Mouse (Mus musculus): ENCODE measurements around the gene Dpf2. TPM values are rescaled to one million over a fixed set of nuclear protein-coding genes. Genes with fewer than 3 reads are reported as not detected.

Dpf2 gene
- polyA plus RNA-seq, 1 experiment: 103 TPM

DNA sequence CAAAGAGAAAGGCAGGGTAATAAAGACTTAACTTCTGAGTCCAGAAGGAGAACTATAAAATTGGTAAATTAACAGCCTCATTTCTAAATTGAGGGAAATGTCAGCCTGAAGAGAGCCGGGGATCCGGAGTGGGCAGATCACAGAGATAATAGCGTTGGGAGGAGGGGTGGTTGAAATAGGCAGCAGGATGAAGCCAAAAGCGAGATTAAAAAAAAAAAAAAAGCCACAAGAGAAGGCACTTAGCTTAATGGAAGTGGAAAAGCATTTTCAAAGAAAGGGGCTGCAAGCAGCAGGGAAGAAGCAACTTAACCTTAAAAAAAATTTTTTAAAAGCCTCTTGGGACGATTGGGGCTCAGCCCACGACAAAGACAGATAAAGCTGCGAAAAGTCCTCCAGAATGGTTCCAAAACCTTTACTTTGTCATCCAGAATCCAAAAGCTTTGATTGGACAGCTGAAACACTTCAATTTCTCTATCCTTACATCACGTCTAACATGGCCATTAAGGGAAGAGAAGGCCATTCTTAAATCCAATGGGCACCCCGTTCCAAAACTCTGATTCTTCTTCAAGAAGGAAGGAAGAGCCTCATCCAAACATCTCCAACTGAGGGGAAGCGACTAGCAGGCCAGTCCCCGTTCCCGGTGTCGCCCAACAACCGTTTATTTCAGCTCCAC lies 1.2 kb downstream of the Dpf2 start:
- peaks cover 12% of the 10 kb centered on the region for H3K4me1 ChIP-seq (ENCODE audit: control insufficient read depth, insufficient read depth, low read length)
- TF ChIP-seq CTCF (IDR thresholded peaks at IDR 0.05; ENCODE audit: insufficient read depth, low read length) (no peak), POLR2A (IDR thresholded peaks at IDR 0.05; ENCODE audit: borderline replicate concordance, extremely low read depth, low read depth, low read length) (peak; percentile 42; the same call in 1 of the 2 replicates)
- WGBS: under 1% methylated on average over 14 of the region's 14 CpGs
- DNase-seq: no peak
- peak overlapping the region; percentile 91 for H3K4me3 ChIP-seq (replicated peaks; ENCODE audit: extremely low read depth, low read depth, low read length)

DNA sequence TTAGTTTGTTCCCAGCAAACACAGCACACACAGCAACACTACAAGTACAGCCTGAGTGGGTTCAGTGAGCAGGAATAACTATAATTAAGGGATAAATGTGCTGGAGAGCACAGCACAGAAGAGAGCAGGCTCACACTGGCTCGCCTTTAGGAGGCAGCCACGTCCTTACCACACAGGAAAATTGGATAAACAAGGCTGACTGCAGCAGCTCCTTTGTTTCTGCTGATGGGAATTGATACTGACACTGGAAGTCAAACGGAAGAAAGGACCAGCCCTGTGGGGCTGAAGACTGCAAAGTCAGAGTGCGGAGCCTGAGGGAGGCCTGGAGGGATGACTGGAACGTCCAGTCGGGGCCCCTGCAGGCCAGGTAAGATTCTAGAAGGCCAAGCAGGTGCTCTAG lies 2.6 kb downstream of the Dpf2 start:
- no peak for TF ChIP-seq POLR2A (IDR thresholded peaks at IDR 0.05; ENCODE audit: borderline replicate concordance, extremely low read depth, low read depth, low read length)
- TF ChIP-seq CTCF (IDR thresholded peaks at IDR 0.05; ENCODE audit: insufficient read depth, low read length): peak; percentile 37; the same call in 1 of the 2 replicates
- Histone ChIP-seq H3K4me1 (ENCODE audit: control insufficient read depth, insufficient read depth, low read length) (peaks cover 12% of the 10 kb centered on the region), H3K4me3 (replicated peaks; ENCODE audit: extremely low read depth, low read depth, low read length) (peak overlapping the region; percentile 45)
- no peak for DNase-seq
- 28% methylated on average over 6 of the region's 6 CpGs for WGBS

DNA sequence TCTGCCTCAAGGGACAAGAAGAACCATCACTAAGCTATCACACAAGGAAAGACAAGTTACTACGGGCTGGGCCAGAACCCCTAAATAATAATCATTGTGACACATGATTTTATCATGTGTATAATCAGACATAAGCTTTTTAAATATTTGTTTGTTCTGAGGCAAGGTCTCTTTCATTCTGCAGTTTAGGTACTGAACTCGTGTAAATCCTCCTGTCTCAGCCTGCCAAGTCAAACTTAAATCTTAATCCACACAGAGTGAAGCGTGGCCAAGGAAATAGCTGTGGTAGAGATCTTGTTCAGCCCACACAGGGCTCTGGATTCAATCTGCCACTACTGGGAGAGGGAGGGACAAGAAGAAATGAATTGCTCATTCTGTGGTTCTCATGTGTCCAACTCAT lies 5.5 kb downstream of the Dpf2 start:
- no peak for TF ChIP-seq POLR2A (IDR thresholded peaks at IDR 0.05; ENCODE audit: borderline replicate concordance, extremely low read depth, low read depth, low read length)
- TF ChIP-seq CTCF (IDR thresholded peaks at IDR 0.05; ENCODE audit: insufficient read depth, low read length): no peak
- Histone ChIP-seq H3K4me3 (replicated peaks; ENCODE audit: extremely low read depth, low read depth, low read length) (no peak overlapping the region), H3K4me1 (ENCODE audit: control insufficient read depth, insufficient read depth, low read length) (peaks cover 12% of the 10 kb centered on the region)
- WGBS: 62% methylated on average over 3 of the region's 3 CpGs
- no peak for DNase-seq

DNA sequence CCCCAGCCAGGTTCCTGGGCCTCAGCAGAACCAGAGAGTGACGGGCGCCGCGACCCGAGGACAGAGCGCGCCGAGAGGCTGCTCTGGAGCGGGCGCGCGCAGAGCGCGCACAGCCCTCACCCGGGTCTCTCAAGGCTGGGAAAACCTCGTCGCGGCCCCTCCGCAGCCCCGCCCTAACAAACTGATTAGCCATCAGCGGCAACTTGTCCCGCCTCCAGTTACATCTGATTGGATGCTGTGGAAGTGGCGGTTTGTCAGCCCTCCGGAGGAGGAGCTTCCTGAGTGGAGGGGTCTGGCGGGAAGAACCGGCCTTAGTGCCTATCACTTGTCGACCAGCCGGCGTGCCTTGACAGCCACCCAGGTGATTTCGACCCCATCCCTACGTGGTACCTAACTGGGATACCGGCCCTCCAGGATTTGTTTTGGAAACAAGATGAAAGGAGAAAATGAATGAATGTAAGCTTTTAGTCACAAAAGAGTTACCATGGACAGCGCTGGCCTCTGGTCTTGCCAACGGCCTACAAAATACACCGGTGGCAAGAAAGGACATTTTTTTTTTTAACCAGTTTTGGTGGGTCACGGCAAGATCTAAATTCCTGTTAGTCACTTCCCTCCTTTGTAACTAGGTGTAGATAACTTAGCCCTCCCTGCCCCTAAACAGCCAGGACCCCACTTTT lies 18.7 kb downstream of the Dpf2 start, which contains the start of gene Tigd3:
Gene Tigd3, minus strand, starts transcription at position 148 of the 677 bp plus-strand sequence.
- Histone ChIP-seq H3K4me1 (ENCODE audit: control insufficient read depth, insufficient read depth, low read length) (no peaks in the 10 kb centered on the region; the same call in 1 of the 2 replicates), H3K4me3 (replicated peaks; ENCODE audit: extremely low read depth, low read depth, low read length) (peak within 1 kb of the TSS; percentile 68)
- TF ChIP-seq POLR2A (IDR thresholded peaks at IDR 0.05; ENCODE audit: borderline replicate concordance, extremely low read depth, low read depth, low read length) (0 out of 2 replicates have a peak, but pooled peaks have one; percentile 17), CTCF (IDR thresholded peaks at IDR 0.05; ENCODE audit: insufficient read depth, low read length) (no peak)
- peak; percentile 93 for DNase-seq
- WGBS: 2% methylated on average over 36 of the region's 36 CpGs

DNA sequence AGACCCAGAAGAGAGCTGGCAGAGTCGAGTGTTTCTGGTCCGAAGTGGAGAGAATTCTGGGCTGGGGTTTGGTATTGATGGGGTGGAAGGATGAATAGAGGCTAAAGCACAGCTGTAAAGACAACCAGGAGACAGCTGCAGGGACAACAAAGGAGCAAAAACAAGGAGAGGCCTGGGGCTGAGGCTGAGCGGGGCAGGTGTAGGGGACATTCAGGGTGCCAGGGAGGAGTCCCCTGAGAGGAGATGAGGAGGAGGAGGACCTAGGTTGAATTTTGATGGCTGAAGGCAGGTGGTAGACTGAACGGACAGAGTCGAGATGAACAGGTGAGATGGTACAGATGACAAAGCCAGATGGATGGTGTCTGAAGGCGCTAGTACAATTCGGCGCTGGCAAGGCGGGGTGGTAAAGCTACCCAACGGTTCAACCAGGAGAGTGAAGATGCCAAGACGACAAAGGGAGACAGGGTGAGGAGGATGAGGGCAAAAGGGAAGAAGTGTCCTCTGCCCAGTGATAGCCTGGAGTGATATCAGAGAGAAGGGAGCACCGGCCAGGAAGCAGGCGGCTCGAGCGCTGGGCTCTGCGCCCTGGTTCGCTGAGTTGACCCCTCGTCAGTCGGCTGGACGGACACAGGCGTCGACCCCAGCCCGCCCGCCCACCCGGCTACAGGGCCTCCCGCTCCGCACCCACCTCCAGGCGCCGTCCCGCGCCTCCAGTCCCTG lies 19.4 kb downstream of the Dpf2 start:
- Histone ChIP-seq H3K4me1 (ENCODE audit: control insufficient read depth, insufficient read depth, low read length) (no peaks in the 10 kb centered on the region; the same call in 1 of the 2 replicates), H3K4me3 (replicated peaks; ENCODE audit: extremely low read depth, low read depth, low read length) (peak overlapping the region; percentile 68)
- 9% methylated on average over 28 of the region's 31 CpGs for WGBS
- TF ChIP-seq CTCF (IDR thresholded peaks at IDR 0.05; ENCODE audit: insufficient read depth, low read length): no peak
- DNase-seq: no peak

DNA sequence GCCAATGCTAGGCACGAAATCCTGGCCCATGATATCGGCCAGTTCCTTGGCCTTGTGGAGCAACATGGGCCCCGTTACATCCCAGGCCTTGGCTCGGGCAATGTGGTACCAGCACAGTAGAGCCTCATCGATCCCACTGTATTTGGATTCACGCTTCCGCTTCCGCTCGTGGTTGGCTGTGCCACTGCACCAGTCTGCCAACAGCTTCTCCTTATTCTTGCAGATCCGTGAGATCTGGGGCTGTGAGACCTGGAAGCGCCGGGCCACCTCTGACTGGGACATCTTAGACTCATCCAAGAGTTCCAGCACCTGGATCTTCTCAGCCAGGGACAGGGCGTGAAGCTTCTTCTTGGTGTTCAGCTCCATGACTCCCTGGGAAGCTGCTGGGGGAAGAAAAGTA lies 20.1 kb downstream of the Dpf2 start:
- Histone ChIP-seq H3K4me3 (replicated peaks; ENCODE audit: extremely low read depth, low read depth, low read length) (no peak overlapping the region), H3K4me1 (ENCODE audit: control insufficient read depth, insufficient read depth, low read length) (no peaks in the 10 kb centered on the region; the same call in 1 of the 2 replicates)
- no peak for TF ChIP-seq CTCF (IDR thresholded peaks at IDR 0.05; ENCODE audit: insufficient read depth, low read length)
- no peak for TF ChIP-seq POLR2A (IDR thresholded peaks at IDR 0.05; ENCODE audit: borderline replicate concordance, extremely low read depth, low read depth, low read length)
- no peak for DNase-seq
- 88% methylated on average over 13 of the region's 13 CpGs for WGBS

DNA sequence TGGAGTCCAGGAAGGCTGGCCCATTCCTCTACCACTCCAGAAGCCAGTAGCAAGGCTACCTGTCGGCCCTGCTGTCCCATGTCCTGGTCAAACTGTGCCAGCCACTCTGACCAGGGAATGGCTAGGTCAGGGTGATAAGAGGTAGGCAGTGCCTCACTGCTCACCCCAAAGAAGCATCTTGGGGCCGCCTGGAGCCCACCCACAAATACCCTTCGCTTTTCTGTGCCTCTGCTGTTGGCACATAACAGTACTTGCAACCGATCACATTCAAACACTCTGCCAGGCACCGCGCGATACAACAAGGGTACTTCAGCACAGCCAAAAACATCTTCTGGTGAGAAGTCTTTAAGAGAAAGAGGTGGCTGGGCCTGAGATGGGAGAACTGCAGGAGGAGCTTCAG lies 20.5 kb downstream of the Dpf2 start:
- Histone ChIP-seq H3K4me1 (ENCODE audit: control insufficient read depth, insufficient read depth, low read length) (no peaks in the 10 kb centered on the region; the same call in 1 of the 2 replicates), H3K4me3 (replicated peaks; ENCODE audit: extremely low read depth, low read depth, low read length) (no peak overlapping the region)
- TF ChIP-seq POLR2A (IDR thresholded peaks at IDR 0.05; ENCODE audit: borderline replicate concordance, extremely low read depth, low read depth, low read length) (no peak), CTCF (IDR thresholded peaks at IDR 0.05; ENCODE audit: insufficient read depth, low read length) (no peak)
- WGBS: 94% methylated on average over 7 of the region's 7 CpGs
- DNase-seq: no peak

DNA sequence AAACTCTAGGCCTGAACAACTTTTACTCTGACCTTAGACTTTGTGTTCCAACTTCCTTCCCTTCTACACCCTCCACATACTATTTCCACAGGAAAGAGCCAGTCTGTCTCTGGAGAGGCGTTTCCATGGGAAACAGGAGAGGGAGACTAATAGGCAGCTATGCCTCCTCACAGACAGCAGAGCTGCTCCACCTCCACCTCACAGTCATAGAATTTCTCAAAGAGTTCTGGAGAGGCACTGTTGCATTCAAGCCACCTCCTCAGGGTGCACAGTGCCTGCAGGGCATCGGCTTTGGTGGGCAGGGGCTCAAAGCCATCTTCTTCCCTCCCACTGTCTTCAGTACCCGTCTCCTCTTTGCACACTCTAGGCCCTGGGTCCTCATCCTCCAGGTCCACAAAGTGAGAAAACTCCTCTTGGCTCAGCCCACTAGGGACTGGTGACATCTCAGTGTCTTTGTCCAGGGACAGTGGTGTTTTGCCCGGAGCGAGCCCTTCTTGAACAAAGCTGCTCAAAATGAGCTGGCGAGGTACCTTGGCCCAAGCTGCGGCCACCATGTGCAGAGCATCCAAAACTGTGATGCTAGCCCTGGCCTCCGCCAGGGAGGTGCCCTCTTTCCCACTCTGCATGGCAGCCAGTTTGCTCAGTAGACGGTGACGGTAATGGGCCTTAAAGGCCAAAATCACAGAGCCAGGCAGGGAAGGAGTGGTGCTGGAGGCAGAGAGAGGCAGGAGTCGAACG lies 21.1 kb downstream of the Dpf2 start:
- DNase-seq: no peak
- H3K4me3 ChIP-seq (replicated peaks; ENCODE audit: extremely low read depth, low read depth, low read length): no peak overlapping the region
- H3K4me1 ChIP-seq (ENCODE audit: control insufficient read depth, insufficient read depth, low read length): no peaks in the 10 kb centered on the region; the same call in 1 of the 2 replicates
- WGBS: 92% methylated on average over 12 of the region's 12 CpGs
- TF ChIP-seq POLR2A (IDR thresholded peaks at IDR 0.05; ENCODE audit: borderline replicate concordance, extremely low read depth, low read depth, low read length): no peak
- TF ChIP-seq CTCF (IDR thresholded peaks at IDR 0.05; ENCODE audit: insufficient read depth, low read length): no peak

DNA sequence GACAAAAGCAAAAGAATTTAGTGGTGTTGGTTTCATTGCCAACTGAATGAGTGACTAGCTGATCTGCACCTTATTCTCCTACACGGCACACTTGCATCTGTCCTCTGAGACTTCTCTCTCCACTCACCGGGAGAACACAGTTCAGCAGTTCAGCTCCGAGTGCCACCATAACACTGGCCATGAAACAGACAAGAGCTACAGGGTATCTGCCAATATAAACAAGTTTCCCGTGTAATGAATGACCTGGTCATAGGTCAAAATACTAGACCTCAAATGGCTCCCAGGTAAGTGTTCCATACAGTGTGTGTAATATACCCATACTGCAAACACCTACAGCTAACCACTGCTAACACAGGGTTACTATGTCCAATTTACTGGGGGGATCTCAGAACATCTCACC lies 23.6 kb downstream of the Dpf2 start:
- no peaks in the 10 kb centered on the region; the same call in 1 of the 2 replicates for H3K4me1 ChIP-seq (ENCODE audit: control insufficient read depth, insufficient read depth, low read length)
- WGBS: 50% methylated on average over 4 of the region's 4 CpGs
- TF ChIP-seq POLR2A (IDR thresholded peaks at IDR 0.05; ENCODE audit: borderline replicate concordance, extremely low read depth, low read depth, low read length) (no peak), CTCF (IDR thresholded peaks at IDR 0.05; ENCODE audit: insufficient read depth, low read length) (no peak)
- H3K4me3 ChIP-seq (replicated peaks; ENCODE audit: extremely low read depth, low read depth, low read length): no peak overlapping the region
- DNase-seq: no peak
